Mouse (Mus musculus) heart, postnatal 0 days (tissue): Measurements from ENCODE around the gene Mark4.

Experiments
- CTCF ChIP-seq: IDR thresholded peaks from 2 replicates; pipeline ENCODE4 v1.5.1; 2016; ENCODE audit warnings: antibody characterized with exemption, control low read depth, low read depth
- EP300 ChIP-seq: IDR thresholded peaks from 2 replicates; pipeline ENCODE4 v1.6.1; 2016; ENCODE audit warnings: antibody characterized with exemption, low read depth

DNA sequence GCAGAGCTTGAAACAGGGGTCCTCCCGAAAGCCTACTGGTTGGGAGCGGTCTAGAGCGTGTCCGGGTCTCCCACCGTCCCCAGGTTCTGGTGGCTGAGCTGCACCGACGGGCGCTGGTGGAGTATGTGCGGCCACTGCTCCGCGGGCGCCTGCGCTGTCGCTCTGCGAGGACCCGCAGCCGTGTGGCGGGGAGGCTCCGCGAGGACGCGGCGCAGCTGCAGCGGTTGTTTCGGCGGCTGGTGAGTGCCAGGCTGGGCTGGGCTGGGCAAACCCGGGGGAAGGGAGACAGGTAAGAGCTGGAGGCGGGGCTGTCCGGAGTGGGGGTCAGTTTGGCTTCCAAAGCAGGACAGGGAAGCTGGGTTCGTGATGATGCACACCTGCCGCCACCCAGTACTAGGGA, 30.9 kb upstream of the Mark4 start:
- TF ChIP-seq EP300: no peak
- TF ChIP-seq CTCF: no peak
